Mouse (Mus musculus) midbrain, embryonic 14.5 days (tissue): Measurements from ENCODE around the gene Rtn4. TPM values are rescaled to one million over a fixed set of nuclear protein-coding genes. Genes with fewer than 3 reads are reported as not detected.

Source experiments
- ATAC-seq: fragments of 200-750 bp; cut with Nextera tagmentation; 2 replicates; pipeline ENCODE4 v1.8.0; 2017; ENCODE audit warnings: moderate number of reproducible peaks, moderate library complexity; ENCODE audit not compliant: low FRiP score, low TSS enrichment
- DNase-seq: peaks from one replicate; pipeline ENCODE4 v3.0.0-alpha.2; 2015
- H3K27ac ChIP-seq: fragments of 300-500 bp; sonication (generic); replicated peaks from 2 replicates; pipeline ENCODE4 v1.5.1; 2014; ENCODE audit warnings: mild to moderate bottlenecking, low read depth, low read length, moderate library complexity
- H3K27me3 ChIP-seq: fragments of 300-500 bp; sonication (generic); 2 replicates; pipeline ENCODE4 v1.6.1; 2014; ENCODE audit warnings: low read length, control low read depth, mixed read lengths; ENCODE audit not compliant: control insufficient read depth, insufficient read depth
- H3K36me3 ChIP-seq: fragments of 300-500 bp; sonication (generic); 2 replicates; pipeline ENCODE4 v1.6.1; 2014; ENCODE audit warnings: low read length, control low read depth; ENCODE audit not compliant: control insufficient read depth, insufficient read depth
- H3K4me1 ChIP-seq: fragments of 300-500 bp; sonication (generic); 2 replicates; pipeline ENCODE4 v1.6.1; 2014; ENCODE audit warnings: mild to moderate bottlenecking, antibody characterized with exemption, low read length, control low read depth; ENCODE audit not compliant: control insufficient read depth, insufficient read depth
- H3K4me2 ChIP-seq: fragments of 300-500 bp; sonication (generic); 2 replicates; pipeline ENCODE4 v1.6.1; 2014; ENCODE audit warnings: mild to moderate bottlenecking, low read length, moderate library complexity
- H3K4me3 ChIP-seq: fragments of 300-500 bp; sonication (generic); replicated peaks from 2 replicates; pipeline ENCODE4 v1.5.1; 2014; ENCODE audit warnings: low read depth, low read length
- H3K9ac ChIP-seq: fragments of 300-500 bp; sonication (generic); replicated peaks from 2 replicates; pipeline ENCODE4 v1.6.1; 2014; ENCODE audit warnings: mild to moderate bottlenecking, low read length, moderate library complexity
- H3K9me3 ChIP-seq: fragments of 300-500 bp; sonication (generic); 2 replicates; pipeline ENCODE4 v1.6.1; 2016; ENCODE audit warnings: low read length, control low read depth, mixed read lengths; ENCODE audit not compliant: control insufficient read depth
- WGBS: fragments of 180-500 bp; shearing (Covaris S2); extraction: QIAGEN DNeasy Blood & Tissue Kit; methylation state at CpG from one replicate; pipeline ENCODE4 v1.1.7; 2014; 5-methylcytosine and 5-hydroxymethylcytosine counted together
- polyA plus RNA-seq: library from polyadenylated mRNA; unstranded; fragments of >200 nt; fragmentation: Nextera tagmentation; extraction: Ambion mirVana; gene quantifications from 2 replicates; pipeline ENCODE4 v1.2.1, GENCODE M21; 2014

Rtn4 gene
- polyA plus RNA-seq, 1 experiment from 2014 or later = 110 TPM

GRCm38 (mm10) chr11:29777964-29778363 lies 85.2 kb downstream of the Rtn4 start:
- Histone ChIP-seq H3K4me3 (no peak overlapping the region), H3K4me2 (no peak overlapping the region), H3K4me1 (peaks cover 7% of the 10 kb centered on the region; the same call in 1 of the 2 replicates), H3K27ac (no peak overlapping the region), H3K27me3 (no peaks in the 10 kb centered on the region), H3K36me3 (no peaks in the 10 kb centered on the region), H3K9ac (no peak overlapping the region), H3K9me3 (no peaks in the 10 kb centered on the region)
- DNase-seq (no peak), ATAC-seq (peak; percentile 20; the same call in 1 of the 2 replicates)

- ATAC-seq (no peak), DNase-seq (no peak)
These were observed 86.2 kb downstream of the Rtn4 start for GRCm38 (mm10) chr11:29778936-29779335.

GRCm38 (mm10) chr11:29779409-29780026 lies 86.8 kb downstream of the Rtn4 start:
- no peaks in the 10 kb centered on the region for H3K27me3 ChIP-seq
- no peak overlapping the region for H3K4me3 ChIP-seq
- peaks cover 4% of the 10 kb centered on the region; the same call in 1 of the 2 replicates for H3K4me1 ChIP-seq
- ATAC-seq (no peak), DNase-seq (no peak)
- H3K27ac ChIP-seq = no peak overlapping the region
- H3K9me3 ChIP-seq = no peaks in the 10 kb centered on the region
- no peaks in the 10 kb centered on the region for H3K36me3 ChIP-seq
- H3K9ac ChIP-seq = no peak overlapping the region
- WGBS = 34% methylated on average over 2 of the region's 2 CpGs
- H3K4me2 ChIP-seq = no peak overlapping the region

More at GRCm38 (mm10) chr11:29778936-29779335, 86.2 kb downstream of the Rtn4 start:
- H3K27ac ChIP-seq = no peak overlapping the region
- no peak overlapping the region for H3K4me3 ChIP-seq
- WGBS = 58% methylated on average over 3 of the region's 3 CpGs
- H3K36me3 ChIP-seq = no peaks in the 10 kb centered on the region
- no peak overlapping the region for H3K9ac ChIP-seq
- no peaks in the 10 kb centered on the region for H3K27me3 ChIP-seq
- no peak overlapping the region for H3K4me2 ChIP-seq
- no peaks in the 10 kb centered on the region for H3K9me3 ChIP-seq
- peaks cover 7% of the 10 kb centered on the region; the same call in 1 of the 2 replicates for H3K4me1 ChIP-seq

- DNase-seq (no peak), ATAC-seq (no peak)
- WGBS = 87% methylated on average over 6 of the region's 6 CpGs
- H3K27me3 ChIP-seq = no peaks in the 10 kb centered on the region
- H3K4me3 ChIP-seq = no peak overlapping the region
- no peak overlapping the region for H3K9ac ChIP-seq
- no peak overlapping the region for H3K27ac ChIP-seq
- H3K4me1 ChIP-seq = peaks cover 6% of the 10 kb centered on the region; the same call in 1 of the 2 replicates
- no peaks in the 10 kb centered on the region for H3K9me3 ChIP-seq
- H3K4me2 ChIP-seq = no peak overlapping the region
- no peaks in the 10 kb centered on the region for H3K36me3 ChIP-seq
These were observed 94.0 kb downstream of the Rtn4 start for GRCm38 (mm10) chr11:29786583-29787219.

GRCm38 (mm10) chr11:29787473-29787872 lies 94.7 kb downstream of the Rtn4 start:
- H3K4me1 ChIP-seq = peaks cover 6% of the 10 kb centered on the region; the same call in 1 of the 2 replicates
- H3K27ac ChIP-seq = no peak overlapping the region
- no peaks in the 10 kb centered on the region for H3K36me3 ChIP-seq
- no peak overlapping the region for H3K4me2 ChIP-seq
- no peak overlapping the region for H3K4me3 ChIP-seq
- H3K27me3 ChIP-seq = no peaks in the 10 kb centered on the region
- H3K9ac ChIP-seq = no peak overlapping the region
- ATAC-seq (no peak), DNase-seq (no peak)
- no peaks in the 10 kb centered on the region for H3K9me3 ChIP-seq
- 26% methylated on average over 5 of the region's 5 CpGs for WGBS

- Histone ChIP-seq H3K36me3 (no peaks in the 10 kb centered on the region), H3K27ac (0 out of 2 replicates have a peak overlapping the region, but pooled peaks have one; percentile 20), H3K4me2 (no peak overlapping the region), H3K27me3 (no peaks in the 10 kb centered on the region), H3K4me3 (no peak overlapping the region), H3K9me3 (no peaks in the 10 kb centered on the region), H3K9ac (no peak overlapping the region), H3K4me1 (peaks cover 6% of the 10 kb centered on the region; the same call in 1 of the 2 replicates)
- WGBS = 31% methylated on average over 1 of the region's 1 CpGs
- DNase-seq (no peak), ATAC-seq (no peak)
These were observed 95.8 kb downstream of the Rtn4 start for GRCm38 (mm10) chr11:29788499-29788898.

GRCm38 (mm10) chr11:29788921-29789638 lies 96.3 kb downstream of the Rtn4 start:
- H3K4me2 ChIP-seq = no peak overlapping the region
- peaks cover 4% of the 10 kb centered on the region; the same call in 1 of the 2 replicates for H3K36me3 ChIP-seq
- peak; percentile 75 for DNase-seq
- H3K4me3 ChIP-seq = no peak overlapping the region
- 0 out of 2 replicates have a peak overlapping the region, but pooled peaks have one; percentile 20 for H3K27ac ChIP-seq
- H3K9ac ChIP-seq = no peak overlapping the region
- ATAC-seq = peak; percentile 73
- no peaks in the 10 kb centered on the region for H3K9me3 ChIP-seq
- WGBS = 73% methylated on average over 6 of the region's 6 CpGs
- peaks cover 6% of the 10 kb centered on the region; the same call in 1 of the 2 replicates for H3K4me1 ChIP-seq
- H3K27me3 ChIP-seq = no peaks in the 10 kb centered on the region

GRCm38 (mm10) chr11:29790796-29791195 lies 98.0 kb downstream of the Rtn4 start:
- Histone ChIP-seq H3K4me1 (peaks cover 6% of the 10 kb centered on the region; the same call in 1 of the 2 replicates), H3K36me3 (peaks cover 6% of the 10 kb centered on the region), H3K4me3 (no peak overlapping the region), H3K4me2 (no peak overlapping the region), H3K27me3 (no peaks in the 10 kb centered on the region), H3K27ac (no peak overlapping the region), H3K9me3 (no peaks in the 10 kb centered on the region), H3K9ac (no peak overlapping the region)
- ATAC-seq = no peak
- 84% methylated on average over 2 of the region's 2 CpGs for WGBS
- no peak for DNase-seq
